Mouse (Mus musculus) cerebellum, adult 2 months (tissue): ENCODE results near the gene Zfp672. TPM values are rescaled to one million over a fixed set of nuclear protein-coding genes. Genes with fewer than 3 reads are reported as not detected.
"Not testable (repeated sequence)": the region's sequence is repeated elsewhere in the genome, so short reads cannot be mapped to it uniquely, and the experiment has no call there.

Source experiments
- DNase-seq, 2 experiments: peaks; one replicate each; pipeline ENCODE4 v3.0.0; 2021
- H3K27ac ChIP-seq: fragments of 200-500 bp; 2 replicates; pipeline ENCODE4 v1.5.1; 2012; ENCODE audit warnings: low read length, control low read depth, inconsistent platforms; ENCODE audit not compliant: insufficient read depth
- H3K27me3 ChIP-seq: fragments of 200-500 bp; 2 replicates; pipeline ENCODE4 v1.6.1; 2012; ENCODE audit warnings: inconsistent platforms, mild to moderate bottlenecking, low read length, moderate library complexity; ENCODE audit not compliant: control insufficient read depth, insufficient read depth
- H3K4me1 ChIP-seq: fragments of 200-500 bp; 2 replicates; pipeline ENCODE4 v1.6.1; 2011; ENCODE audit warnings: low read length; ENCODE audit not compliant: control insufficient read depth, insufficient read depth
- H3K4me3 ChIP-seq: fragments of 200-500 bp; replicated peaks from 2 replicates; pipeline ENCODE3; 2011; ENCODE audit warnings: mild to moderate bottlenecking, low read depth, low read length, control low read depth; ENCODE audit not compliant: insufficient read depth
- CTCF ChIP-seq: fragments of 200-500 bp; IDR thresholded peaks from 2 replicates; pipeline ENCODE4 v1.5.1; 2011; ENCODE audit warnings: low read depth, mild to moderate bottlenecking, control low read depth, low read length, moderate library complexity, borderline replicate concordance; ENCODE audit not compliant: insufficient read depth
- POLR2A ChIP-seq: fragments of 200-500 bp; IDR thresholded peaks from 2 replicates; pipeline ENCODE4 v1.6.1; 2011; ENCODE audit warnings: low read length, control low read depth, borderline replicate concordance; ENCODE audit not compliant: insufficient read depth
- WGBS: fragments of 180-500 bp; shearing (Covaris S2); methylation state at CpG from one replicate; pipeline ENCODE4 v1.1.7; 2018; 5-methylcytosine and 5-hydroxymethylcytosine counted together
- polyA plus RNA-seq: library from polyadenylated mRNA; depleted of rRNA; stranded (reverse); fragments of >200 nt; gene quantifications from 2 replicates; pipeline ENCODE4 v1.2.3, GENCODE M21; 2012; rRNA removed

Zfp672 gene
- polyA plus RNA-seq, result 45.5 and 45.9 TPM in 2 replicates

DNA sequence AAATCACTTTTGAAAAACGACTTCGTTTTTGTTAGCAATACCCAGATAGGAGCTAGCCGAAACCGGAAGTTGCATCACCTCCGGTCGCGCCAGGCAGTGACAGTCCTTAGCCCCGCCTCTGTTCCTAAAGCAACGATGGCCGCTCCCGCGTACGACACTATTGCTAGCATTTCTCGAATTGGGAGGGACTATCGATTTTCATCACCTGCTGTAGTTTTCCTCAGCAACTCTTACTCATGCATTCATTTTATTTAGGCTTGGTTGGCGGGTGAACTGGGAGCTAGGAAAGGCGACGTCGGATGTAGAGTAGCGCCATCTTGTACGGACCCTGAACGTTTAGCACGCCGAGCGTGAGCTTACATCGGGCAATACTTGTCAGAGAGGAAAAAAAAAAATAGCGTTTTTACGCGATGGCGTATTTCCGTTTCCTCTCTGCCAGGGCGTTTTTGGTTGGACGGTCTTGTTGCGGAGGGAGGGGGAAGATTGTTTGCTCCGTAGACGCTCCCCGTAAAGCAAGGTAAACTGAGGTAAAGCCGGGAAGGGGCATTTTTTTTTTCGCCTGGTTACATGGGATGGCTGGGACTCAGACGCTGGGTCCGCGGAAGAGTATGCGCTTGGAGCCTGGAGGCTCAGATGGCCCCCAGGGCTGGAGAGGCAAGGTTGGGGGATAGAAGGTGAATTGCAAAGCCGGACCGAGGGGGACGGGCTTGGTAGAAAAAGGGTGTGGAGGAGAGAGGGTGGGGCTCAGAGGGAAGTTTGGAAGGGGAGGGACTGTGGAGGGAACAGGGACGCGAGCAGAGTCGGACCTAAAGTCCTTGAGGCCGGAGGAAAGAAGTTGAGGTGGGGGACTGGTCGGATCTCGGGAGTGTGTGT lies at the start of gene Zfp672, which contains the start of gene Sh3bp5l:
Zfp672 (minus strand) TSS at position 64 of the 873 bp plus-strand sequence.
Sh3bp5l (plus strand) TSS at position 449 of the 873 bp plus-strand sequence.
- Histone ChIP-seq H3K27me3 (no peaks in the 10 kb centered on the region), H3K27ac (peak within 1 kb of the TSS; percentile 92), H3K4me1 (peaks cover 20% of the 10 kb centered on the region), H3K4me3 (peak within 1 kb of the TSS; percentile 100)
- WGBS, result under 1% methylated on average over 52 of the region's 52 CpGs
- DNase-seq, result peak; percentile 94
- TF ChIP-seq CTCF (no peak), POLR2A (peak; percentile 59; the same call in 1 of the 2 replicates)

DNA sequence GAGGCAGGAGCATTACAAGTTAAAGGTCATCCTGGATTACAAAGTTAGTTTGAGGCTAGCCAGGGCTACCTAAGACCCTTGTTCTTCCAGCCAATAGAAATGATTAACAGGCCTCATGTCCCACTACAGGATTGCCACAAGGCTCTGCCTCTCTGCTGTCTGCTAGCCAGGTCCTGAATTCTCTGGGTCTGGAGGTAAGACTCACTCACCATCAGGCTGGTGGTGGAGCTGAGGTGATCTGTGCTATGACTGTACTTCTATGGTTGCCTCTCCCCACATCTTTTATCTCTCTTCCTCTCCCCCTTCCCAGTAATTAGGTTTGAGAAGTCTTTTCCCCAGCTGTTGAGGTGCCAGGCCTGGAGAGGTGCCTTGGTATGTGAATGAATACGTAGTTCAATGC lies 49.4 kb upstream of the Zfp672 start:
- DNase-seq, result no peak
- Histone ChIP-seq H3K27ac (no peak overlapping the region), H3K4me3 (no peak overlapping the region), H3K27me3 (no peaks in the 10 kb centered on the region), H3K4me1 (no peaks in the 10 kb centered on the region)
- no peak for TF ChIP-seq CTCF
- TF ChIP-seq POLR2A, result no peak
- 97% methylated on average over 1 of the region's 1 CpGs for WGBS

DNA sequence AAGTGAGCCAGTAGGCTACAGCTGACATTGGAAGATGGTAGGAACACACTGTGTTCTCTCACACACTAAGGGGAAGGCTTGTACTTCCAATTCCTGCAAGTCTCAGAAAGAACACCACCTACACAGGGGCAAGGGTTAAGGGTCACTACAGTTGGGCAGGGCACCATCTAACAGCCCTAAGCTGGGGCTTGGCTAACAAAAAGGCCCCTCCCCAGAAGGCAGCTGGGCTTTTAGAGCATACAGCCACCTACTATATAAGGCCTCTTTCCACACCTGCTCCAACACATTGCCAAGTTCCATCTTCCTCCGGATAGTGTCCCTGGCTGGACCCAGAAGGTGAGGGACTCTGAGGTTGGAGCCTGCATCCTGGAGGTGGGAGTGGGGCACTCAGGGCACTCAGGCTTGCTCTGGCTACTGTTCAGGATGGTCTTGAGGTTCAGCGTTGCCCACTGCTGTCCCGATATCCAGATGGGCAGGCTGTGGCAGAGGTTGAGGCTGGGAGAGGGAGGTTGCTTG lies 48.7 kb upstream of the Zfp672 start, which contains the start of gene Lypd8:
Lypd8 (plus strand) TSS at position 281 of the 516 bp plus-strand sequence.
- Histone ChIP-seq H3K27me3 (no peaks in the 10 kb centered on the region), H3K27ac (no peak within 1 kb of the TSS), H3K4me3 (no peak within 1 kb of the TSS), H3K4me1 (no peaks in the 10 kb centered on the region)
- 81% methylated on average over 3 of the region's 3 CpGs for WGBS
- TF ChIP-seq POLR2A (no peak), CTCF (no peak)
- DNase-seq, result no peak

DNA sequence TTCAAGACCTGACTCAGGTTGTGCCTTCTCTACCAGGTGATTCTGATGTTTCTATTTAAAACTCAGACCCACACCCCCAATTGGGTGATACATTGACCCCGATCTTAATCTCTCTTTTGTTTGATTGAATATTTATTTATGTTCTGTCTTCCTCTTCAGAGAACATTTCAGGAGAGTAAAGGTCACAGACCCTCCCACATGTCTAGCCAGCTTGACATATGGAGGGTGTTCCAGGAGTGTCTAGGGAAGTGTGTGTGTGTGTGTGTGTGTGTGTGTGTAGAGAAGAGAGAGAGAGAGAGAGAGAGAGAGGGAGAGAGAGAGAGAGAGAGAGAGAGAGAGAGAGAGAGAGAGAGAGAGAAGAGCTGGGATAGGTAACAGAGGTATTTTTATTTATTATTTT lies 47.5 kb upstream of the Zfp672 start:
- Histone ChIP-seq H3K4me1 (no peaks in the 10 kb centered on the region), H3K27ac (no peak overlapping the region), H3K27me3 (no peaks in the 10 kb centered on the region), H3K4me3 (no peak overlapping the region)
- WGBS, result 80% methylated on average over 1 of the region's 1 CpGs
- TF ChIP-seq CTCF, result no peak
- TF ChIP-seq POLR2A, result no peak
- no peak for DNase-seq

DNA sequence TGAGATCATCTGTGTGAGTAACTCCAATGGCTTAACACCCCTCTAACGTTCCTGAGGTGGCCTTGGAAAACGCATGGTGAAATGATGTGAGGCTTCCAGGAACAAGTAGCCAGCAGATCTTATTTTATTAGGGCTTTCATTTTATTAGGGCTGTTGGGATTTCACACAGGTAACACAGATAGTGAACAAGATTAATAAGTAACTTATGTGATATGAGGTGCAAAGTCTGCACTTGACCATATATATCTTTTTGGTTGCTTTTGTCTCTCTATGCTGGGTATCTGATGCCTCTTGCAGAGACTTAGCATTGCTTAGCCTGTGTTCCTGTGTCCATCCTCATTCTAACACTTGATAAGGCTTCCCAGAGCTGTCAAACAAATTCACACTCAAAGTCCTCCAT lies 47.1 kb upstream of the Zfp672 start:
- TF ChIP-seq POLR2A, result no peak
- no peak for TF ChIP-seq CTCF
- no peak for DNase-seq

DNA sequence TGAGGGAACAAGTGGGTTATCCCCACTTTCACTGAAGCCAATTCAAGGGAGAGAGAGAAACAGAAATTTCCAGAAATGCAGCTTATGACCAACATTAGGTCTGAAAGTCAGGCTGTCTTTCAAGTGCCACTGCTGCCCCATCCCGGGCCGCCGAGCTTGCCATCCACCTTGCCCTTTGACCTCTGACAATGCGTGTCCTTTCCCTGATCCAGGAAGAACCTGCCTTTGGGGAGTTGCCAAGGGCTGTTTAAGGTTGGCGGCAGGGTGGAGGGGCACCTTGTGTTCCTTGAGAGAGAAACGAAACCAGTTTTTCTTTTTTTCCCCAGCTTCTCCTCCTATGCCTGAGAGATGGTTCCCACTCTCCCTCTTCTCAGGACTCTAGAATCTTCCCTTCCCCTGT lies 36.1 kb upstream of the Zfp672 start:
- H3K27ac ChIP-seq, H3K4me1 ChIP-seq, H3K4me3 ChIP-seq, DNase-seq, H3K27me3 ChIP-seq: not testable (repeated sequence)
- no CpG with 5 or more reads among the region's 6 CpGs for WGBS

More for the DNA sequence above, 47.1 kb upstream of the Zfp672 start:
- H3K4me1 ChIP-seq, result no peaks in the 10 kb centered on the region
- H3K4me3 ChIP-seq, result no peak overlapping the region
- no peaks in the 10 kb centered on the region for H3K27me3 ChIP-seq
- H3K27ac ChIP-seq, result no peak overlapping the region
- 86% methylated on average over 2 of the region's 2 CpGs for WGBS

DNA sequence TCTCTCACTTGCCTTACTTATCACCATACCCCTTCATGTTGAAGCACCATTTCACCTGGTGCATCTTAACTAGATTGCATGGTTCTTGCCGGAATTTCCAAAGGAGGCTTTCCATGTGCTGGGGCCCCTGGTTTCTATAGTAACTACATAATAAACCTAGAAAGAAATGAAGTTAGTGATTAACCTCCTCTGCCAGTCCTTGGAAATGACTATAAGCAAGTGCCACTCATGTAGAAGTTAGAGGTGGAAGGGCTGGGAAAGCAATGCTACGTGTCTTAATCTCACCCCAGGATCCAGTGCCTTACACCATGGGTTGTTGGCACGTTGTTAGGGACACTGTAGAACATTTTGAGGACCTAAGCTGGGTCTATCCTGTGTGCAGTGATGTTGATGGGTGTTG lies 34.3 kb upstream of the Zfp672 start:
- TF ChIP-seq POLR2A, result no peak
- TF ChIP-seq CTCF, result no peak
- WGBS, result 50% methylated on average over 3 of the region's 3 CpGs
- no peak overlapping the region for H3K4me3 ChIP-seq
- no peak overlapping the region for H3K27ac ChIP-seq
- no peaks in the 10 kb centered on the region for H3K4me1 ChIP-seq
- no peak for DNase-seq
- no peaks in the 10 kb centered on the region for H3K27me3 ChIP-seq

DNA sequence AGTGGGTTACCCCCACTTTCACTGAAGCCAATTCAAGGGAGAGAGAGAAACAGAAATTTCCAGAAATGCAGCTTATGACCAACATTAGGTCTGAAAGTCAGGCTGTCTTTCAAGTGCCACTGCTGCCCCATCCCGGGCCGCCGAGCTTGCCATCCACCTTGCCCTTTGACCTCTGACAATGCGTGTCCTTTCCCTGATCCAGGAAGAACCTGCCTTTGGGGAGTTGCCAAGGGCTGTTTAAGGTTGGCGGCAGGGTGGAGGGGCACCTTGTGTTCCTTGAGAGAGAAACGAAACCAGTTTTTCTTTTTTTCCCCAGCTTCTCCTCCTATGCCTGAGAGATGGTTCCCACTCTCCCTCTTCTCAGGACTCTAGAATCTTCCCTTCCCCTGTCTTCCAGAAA lies 32.4 kb upstream of the Zfp672 start:
- H3K4me1 ChIP-seq, H3K27ac ChIP-seq, DNase-seq, H3K4me3 ChIP-seq, H3K27me3 ChIP-seq: not testable (repeated sequence)
- no CpG with 5 or more reads among the region's 6 CpGs for WGBS
